23 mouse cellular contexts compared by ENCODE assay signal in the genomic region with DNA sequence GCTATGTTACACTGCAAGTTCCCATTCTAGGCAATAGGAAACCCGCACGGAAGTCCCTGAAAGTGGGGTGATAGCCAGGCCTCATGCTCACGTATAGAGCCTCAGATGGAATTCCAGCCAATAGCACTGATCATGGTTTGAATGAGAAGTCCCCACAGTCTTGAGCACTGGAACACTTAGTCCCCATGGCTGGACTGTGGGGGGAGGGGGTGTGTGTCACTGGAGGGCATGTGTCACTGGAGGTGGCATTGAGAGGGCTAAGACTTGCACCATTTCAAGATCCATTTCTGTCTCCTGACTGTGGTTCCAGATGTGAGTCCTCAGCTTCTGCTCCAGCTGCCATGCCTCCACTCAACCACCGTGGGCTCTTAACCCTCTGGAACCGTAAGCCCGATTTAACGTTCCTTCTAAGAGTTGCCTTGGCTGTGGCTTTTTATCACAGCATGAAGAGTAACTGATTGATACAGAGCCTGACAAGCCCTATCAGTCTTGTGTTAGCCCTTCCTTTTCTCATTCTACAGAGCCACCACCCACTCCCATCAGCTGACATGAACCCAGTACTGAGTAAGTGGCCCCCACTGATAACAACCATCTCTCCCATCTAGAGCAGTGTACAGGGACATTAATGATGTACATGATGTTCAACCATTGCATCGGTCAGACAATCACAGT.
DNase-seq lines count a peak whose midpoint lies in the region; ATAC-seq and TF ChIP-seq lines count a peak whose summit lies in the region.
"Had no signal": no experiment of that assay in that cellular context is flagged by ENCODE, and none has a peak within 500 bp of the region (broad histone marks: within the 10 kb centered on the region; RNA-seq: fewer than 3 reads in every experiment).

No protein-coding gene starts in this region.

- 74% methylated on average over 8 of the region's 8 CpGs for WGBS in heart, postnatal 0 days
- WGBS in lung, postnatal 0 days = 74% methylated on average over 8 of the region's 8 CpGs
- 91% methylated on average over 8 of the region's 8 CpGs for WGBS in midbrain, postnatal 0 days

- DNase-seq in adrenal gland, adult (ENCODE audit: inconsistent age in 2 of 2, low spot score in 1 of 2) = peak; percentile 40 to 42
- no peak for DNase-seq in adrenal gland, adult 8-10 months
- DNase-seq in heart, postnatal 0 days (ENCODE audit: low spot score) = no peak
- no peak for DNase-seq in heart, postnatal 36 days
- peak; percentile 40 for DNase-seq in lung, postnatal 0 days (ENCODE audit: low spot score)
- DNase-seq in lung, postnatal 36 days = no peak
- no peak for DNase-seq in midbrain, postnatal 0 days (ENCODE audit: low spot score)
- DNase-seq: cerebellum, adult 9-11 months; gastrocnemius, postnatal 36 days; layer of hippocampus, adult 9-11 months; left cerebral cortex, postnatal 4 days; lung, embryonic 14.5 days; right cerebral cortex, postnatal 4 days; thymus, postnatal 25 days had no signal

- no peaks in the 10 kb centered on the region for H3K36me3 ChIP-seq in heart, postnatal 0 days (replicated peaks; ENCODE audit: control insufficient read depth, insufficient read depth, low read length)
- no peaks in the 10 kb centered on the region for H3K36me3 ChIP-seq in lung, postnatal 0 days (ENCODE audit: insufficient read depth, low read length)
- H3K36me3 ChIP-seq in myocyte (ENCODE audit: control insufficient read depth, insufficient read depth) = no peaks in the 10 kb centered on the region
- H3K36me3 ChIP-seq in midbrain, postnatal 0 days (ENCODE audit: insufficient read depth, low read length) = no peaks in the 10 kb centered on the region
- H3K36me3 ChIP-seq: embryonic facial prominence, embryonic 13.5 days; heart, embryonic 10.5 days; hindbrain, embryonic 15.5 days; neural tube, embryonic 12.5 days had no signal

- intact Hi-C loops in heart, postnatal 36 days (cut with DNase I) = no loop called here

- no peak overlapping the region for H3K27ac ChIP-seq in heart, postnatal 0 days (ENCODE audit: low read depth)
- no peak overlapping the region for H3K27ac ChIP-seq in lung, postnatal 0 days (ENCODE audit: low read length)
- no peak overlapping the region for H3K27ac ChIP-seq in midbrain, postnatal 0 days (ENCODE audit: low read depth, low read length)
- H3K27ac ChIP-seq: embryonic facial prominence, embryonic 13.5 days; heart, embryonic 10.5 days; hindbrain, embryonic 15.5 days; left cerebral cortex, adult 2 months; neural tube, embryonic 12.5 days had no signal

- H3K9me3 ChIP-seq in heart, postnatal 0 days (replicated peaks; ENCODE audit: control insufficient read depth, low read length) = no peaks in the 10 kb centered on the region
- H3K9me3 ChIP-seq in lung, postnatal 0 days (ENCODE audit: low read length) = no peaks in the 10 kb centered on the region
- H3K9me3 ChIP-seq in midbrain, postnatal 0 days (ENCODE audit: low read length) = no peaks in the 10 kb centered on the region
- H3K9me3 ChIP-seq: embryonic facial prominence, embryonic 13.5 days; heart, embryonic 10.5 days; hindbrain, embryonic 15.5 days; neural tube, embryonic 12.5 days had no signal

- no peak overlapping the region for H3K9ac ChIP-seq in heart, postnatal 0 days (replicated peaks; ENCODE audit: low read depth, low read length)
- H3K9ac ChIP-seq in lung, postnatal 0 days (replicated peaks; ENCODE audit: low read depth) = no peak overlapping the region
- H3K9ac ChIP-seq in midbrain, postnatal 0 days (replicated peaks; ENCODE audit: low read length, poor library complexity, severe bottlenecking) = no peak overlapping the region
- H3K9ac ChIP-seq: embryonic facial prominence, embryonic 13.5 days; hindbrain, embryonic 15.5 days; lung, embryonic 14.5 days; neural tube, embryonic 12.5 days had no signal

- no peak for TF ChIP-seq EP300 in heart, postnatal 0 days (IDR thresholded peaks at IDR 0.05; ENCODE audit: low read depth)
- TF ChIP-seq EP300 in lung, postnatal 0 days (IDR thresholded peaks at IDR 0.05) = peak; percentile 18; the same call in 1 of the 2 replicates

- no peak overlapping the region for H3ac ChIP-seq in myocyte (ENCODE audit: control insufficient read depth, insufficient read length)

- ATAC-seq in heart, postnatal 0 days (ENCODE audit: insufficient read depth, low read depth) = peak; percentile 49; the same call in 1 of the 2 replicates
- ATAC-seq in lung, postnatal 0 days = peak; percentile 76
- no peak for ATAC-seq in midbrain, postnatal 0 days (ENCODE audit: low FRiP score)
- ATAC-seq: activated CD4-positive, CD25-positive, alpha-beta regulatory T cell, adult 4 months; forebrain, embryonic 16.5 days had no signal

- H3K4me3 ChIP-seq in heart, postnatal 0 days (ENCODE audit: low read depth, low read length) = no peak overlapping the region
- no peak overlapping the region for H3K4me3 ChIP-seq in lung, postnatal 0 days (ENCODE audit: low read depth, low read length)
- H3K4me3 ChIP-seq in myocyte = no peak overlapping the region
- H3K4me3 ChIP-seq in midbrain, postnatal 0 days (ENCODE audit: low read depth, low read length) = no peak overlapping the region
- H3K4me3 ChIP-seq: embryonic facial prominence, embryonic 13.5 days; heart, embryonic 10.5 days; hindbrain, embryonic 15.5 days; left cerebral cortex, adult 2 months; neural tube, embryonic 12.5 days had no signal

- H3K27me3 ChIP-seq in heart, postnatal 0 days (ENCODE audit: control insufficient read depth, insufficient read depth, low read length) = no peaks in the 10 kb centered on the region
- H3K27me3 ChIP-seq in lung, postnatal 0 days (replicated peaks; ENCODE audit: insufficient read depth, low read length) = no peaks in the 10 kb centered on the region
- no peaks in the 10 kb centered on the region for H3K27me3 ChIP-seq in myocyte (ENCODE audit: control insufficient read depth, insufficient read depth, insufficient read length)
- no peaks in the 10 kb centered on the region for H3K27me3 ChIP-seq in midbrain, postnatal 0 days (ENCODE audit: insufficient read depth, low read length)
- H3K27me3 ChIP-seq: embryonic facial prominence, embryonic 13.5 days; hindbrain, embryonic 15.5 days had no signal

- H3K4me2 ChIP-seq in heart, postnatal 0 days (ENCODE audit: low read depth, low read length) = no peak overlapping the region
- H3K4me2 ChIP-seq in lung, postnatal 0 days (replicated peaks; ENCODE audit: low read depth, low read length) = no peak overlapping the region
- H3K4me2 ChIP-seq in myocyte (ENCODE audit: low read depth) = peak overlapping the region; percentile 38
- no peak overlapping the region for H3K4me2 ChIP-seq in midbrain, postnatal 0 days (ENCODE audit: low read depth, low read length, poor library complexity, severe bottlenecking)
- H3K4me2 ChIP-seq: embryonic facial prominence, embryonic 13.5 days; hindbrain, embryonic 15.5 days; lung, embryonic 14.5 days; midbrain, embryonic 11.5 days; neural tube, embryonic 12.5 days had no signal

- TF ChIP-seq POLR2A in myocyte (IDR thresholded peaks at IDR 0.05; ENCODE audit: insufficient read length, low read depth) = no peak

- TF ChIP-seq CTCF in heart, postnatal 0 days (IDR thresholded peaks at IDR 0.05; ENCODE audit: low read depth) = no peak
- TF ChIP-seq CTCF in lung, postnatal 0 days (IDR thresholded peaks at IDR 0.05) = no peak
- no peak for TF ChIP-seq CTCF in midbrain, postnatal 0 days (IDR thresholded peaks at IDR 0.05)

- H3K4me1 ChIP-seq in heart, postnatal 0 days (ENCODE audit: control insufficient read depth, insufficient read depth) = peaks cover 4% of the 10 kb centered on the region; the same call in 1 of the 2 replicates
- peaks cover 2% of the 10 kb centered on the region; the same call in 1 of the 2 replicates for H3K4me1 ChIP-seq in lung, postnatal 0 days (ENCODE audit: insufficient read depth, low read depth, low read length)
- H3K4me1 ChIP-seq in midbrain, postnatal 0 days (ENCODE audit: insufficient read depth, low read length) = no peaks in the 10 kb centered on the region
- H3K4me1 ChIP-seq: hindbrain, embryonic 15.5 days had no signal

- no peaks in the 10 kb centered on the region for H3K79me2 ChIP-seq in myocyte (ENCODE audit: control insufficient read depth, insufficient read depth)

TF ChIP-seq in myocyte, 11 proteins besides CTCF, POLR2A, EP300 and RAD21:
- no peak for TF ChIP-seq REST (IDR thresholded peaks at IDR 0.05; ENCODE audit: insufficient read depth, insufficient read length)
- TF ChIP-seq SRF (IDR thresholded peaks at IDR 0.05; ENCODE audit: control insufficient read depth, insufficient read length, low read depth) = no peak
- no peak for TF ChIP-seq POLR2AphosphoS2 (IDR thresholded peaks at IDR 0.05; ENCODE audit: insufficient read length, low read depth)
- no peak for TF ChIP-seq MAX (IDR thresholded peaks at IDR 0.05; ENCODE audit: low read depth)
- no peak for TF ChIP-seq MYOG (IDR thresholded peaks at IDR 0.05; ENCODE audit: control insufficient read depth in 1 of 3, insufficient read depth in 1 of 3, insufficient read length in 2 of 3, low read depth in 2 of 3)
- TF ChIP-seq CEBPB (IDR thresholded peaks at IDR 0.05; ENCODE audit: insufficient read depth, poor library complexity, severe bottlenecking) = no peak
- no peak for TF ChIP-seq TCF3 (IDR thresholded peaks at IDR 0.05; ENCODE audit: insufficient read length, low read depth)
- no peak for TF ChIP-seq USF1 (IDR thresholded peaks at IDR 0.05; ENCODE audit: low read depth)
- TF ChIP-seq E2F4 (IDR thresholded peaks at IDR 0.05; ENCODE audit: insufficient read depth) = no peak
- no peak for TF ChIP-seq TCF12 (IDR thresholded peaks at IDR 0.05; ENCODE audit: insufficient read depth, poor library complexity, severe bottlenecking)
- TF ChIP-seq MYOD1 (IDR thresholded peaks at IDR 0.05; ENCODE audit: control insufficient read depth in 1 of 3, insufficient read length in 2 of 3, low read depth in 2 of 3) = no peak

Comparison
In these comparisons a context has a peak if more than half of its experiments do, and no peak if none do; other contexts are left out.
1. DNase-seq: peak in adrenal gland, adult (2 of 2) and lung, postnatal 0 days (single experiment); none in adrenal gland, adult 8-10 months (single experiment), heart, postnatal 0 days (single experiment), heart, postnatal 36 days (0 of 2), lung, postnatal 36 days (single experiment) and midbrain, postnatal 0 days (single experiment).